Mouse (Mus musculus): ENCODE results near the gene Olfr1337. TPM values are rescaled to one million over a fixed set of nuclear protein-coding genes. Genes with fewer than 3 reads are reported as not detected.
"Not testable (repeated sequence)": the region's sequence is repeated elsewhere in the genome, so short reads cannot be mapped to it uniquely, and the experiment has no call there.

Olfr1337 gene
- total RNA-seq (2021), result not detected
- long read RNA-seq, experiment 1, result 0 reads
- long read RNA-seq, experiment 2, result 0 reads

DNA sequence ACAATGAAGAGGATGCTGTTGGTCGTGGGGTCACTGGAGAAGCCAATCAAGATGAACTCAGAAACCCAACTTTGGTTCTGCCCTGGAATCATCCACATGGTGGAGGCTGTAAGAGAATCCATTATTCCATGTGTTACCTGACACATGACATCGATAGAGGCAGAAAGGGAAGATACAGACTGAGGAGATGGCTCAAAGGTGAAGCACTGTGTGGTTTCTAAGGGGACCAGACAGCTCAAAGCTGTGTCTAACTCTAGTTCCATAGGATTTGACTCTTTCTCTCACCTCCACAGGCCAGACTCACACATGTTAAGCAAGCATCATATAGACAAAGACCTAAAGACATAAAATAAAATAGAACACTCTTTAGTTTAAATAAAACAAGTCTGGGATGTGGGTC, at the start of gene Olfr1337:
Gene Olfr1337, minus strand, starts transcription at position 101 of the 400 bp plus-strand sequence.
- no peak for DNase-seq (ENCODE audit: low spot score in 2 of 2)

DNA sequence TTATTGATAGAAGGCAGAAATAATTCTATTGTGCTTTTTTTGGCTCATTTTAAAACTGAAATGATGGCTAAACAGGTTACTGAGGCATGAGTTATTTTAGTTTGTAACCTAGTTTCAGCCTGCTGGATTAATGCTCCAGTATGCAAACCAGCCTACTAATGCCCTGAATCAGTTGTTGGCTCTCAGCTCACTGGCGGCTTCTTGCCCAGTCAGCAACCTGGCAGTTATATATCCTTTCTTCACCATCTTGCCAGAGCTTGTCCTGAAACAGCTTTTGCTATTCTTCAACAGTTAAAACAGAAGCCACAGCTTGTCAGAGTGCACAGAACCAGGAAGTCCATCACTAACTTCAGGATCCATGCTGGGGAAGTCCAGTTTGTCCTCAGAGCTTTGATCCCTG, 36.5 kb upstream of the Olfr1337 start:
- no peak for DNase-seq (ENCODE audit: low spot score in 2 of 2)

DNA sequence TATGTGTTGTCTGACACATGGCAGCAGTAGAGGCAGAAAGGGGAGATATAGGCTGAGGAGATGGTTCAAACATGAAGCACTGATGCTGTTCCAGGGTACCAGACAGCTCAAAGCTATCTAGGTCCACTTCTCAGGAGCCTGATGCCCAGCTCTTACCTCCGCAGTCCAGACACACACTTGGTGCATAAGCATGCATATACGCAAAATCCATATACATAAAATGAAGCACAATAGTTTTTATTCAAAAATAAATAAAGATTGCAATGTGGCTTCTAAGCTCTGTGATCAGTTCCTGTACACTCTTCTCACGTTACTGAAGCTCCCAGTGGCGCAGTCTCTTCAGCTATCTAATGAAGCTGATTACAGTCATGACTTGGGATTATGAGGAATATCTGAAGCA, 27.5 kb upstream of the Olfr1337 start, which contains the start of gene Olfr1335:
Gene Olfr1335, minus strand, starts transcription at position 101 of the 400 bp plus-strand sequence.
- DNase-seq (ENCODE audit: low spot score in 2 of 2), result no peak

DNA sequence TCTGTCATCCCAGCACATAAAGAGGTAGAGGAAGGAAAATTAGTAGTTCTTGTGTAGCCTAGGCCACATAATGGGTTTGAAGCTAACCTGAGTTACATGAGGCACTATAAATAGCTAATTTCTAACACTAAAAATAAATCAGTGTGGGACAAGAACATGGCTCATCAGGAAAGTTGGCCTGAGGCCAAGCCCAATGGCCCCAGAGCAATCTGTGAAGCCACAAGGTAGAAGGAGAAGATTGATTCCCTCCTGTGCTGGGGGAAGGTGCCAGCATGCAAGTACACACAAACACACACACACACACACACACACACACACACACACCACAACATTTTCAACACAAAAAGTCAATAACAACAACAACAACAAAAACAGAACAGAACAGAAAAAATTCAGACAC, 10.4 kb upstream of the Olfr1337 start:
- DNase-seq (ENCODE audit: low spot score in 2 of 2), result not testable (repeated sequence)

DNA sequence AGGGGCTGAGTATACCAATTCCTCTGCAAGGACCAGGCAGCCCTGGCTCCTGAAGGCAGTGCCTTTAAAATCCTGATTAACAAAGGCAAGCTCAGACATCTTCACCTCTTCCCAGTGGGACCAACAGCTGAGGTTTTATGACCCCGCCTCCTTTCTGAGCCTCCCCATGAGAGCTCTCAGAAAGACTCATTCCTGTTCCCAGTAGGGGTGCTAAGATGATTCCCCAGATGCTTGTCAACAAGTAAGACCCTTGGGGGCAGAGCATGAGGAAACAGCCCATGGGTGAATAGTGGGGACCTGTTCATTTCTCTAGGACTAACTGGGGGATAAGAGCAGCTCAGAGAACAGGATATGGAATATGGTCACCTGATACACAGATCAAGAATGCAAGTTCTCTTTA, 23.7 kb downstream of the Olfr1337 start, which contains the start of gene Olfr1338:
Gene Olfr1338, minus strand, starts transcription at position 101 of the 400 bp plus-strand sequence.
- DNase-seq (ENCODE audit: low spot score in 2 of 2), result no peak

DNA sequence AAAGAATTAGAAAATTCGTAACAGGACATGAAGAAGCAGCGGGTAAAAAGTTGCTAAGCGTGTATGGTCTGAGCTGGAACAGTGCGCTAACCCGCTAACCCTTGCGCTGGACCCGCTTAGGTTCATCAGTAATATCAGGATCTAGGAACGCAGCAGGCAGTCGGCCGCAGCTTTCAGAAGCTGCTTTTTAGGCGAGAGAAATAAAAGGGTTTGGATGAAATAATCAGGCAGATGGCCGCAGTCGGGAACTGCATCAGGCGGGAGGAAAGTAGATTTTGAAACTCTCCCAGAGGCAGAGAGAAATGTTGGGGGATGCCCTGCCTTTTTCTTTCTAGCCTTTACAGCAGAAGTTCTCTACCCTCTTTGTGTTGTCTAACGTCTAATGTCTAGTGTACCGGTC, 40.5 kb downstream of the Olfr1337 start:
- DNase-seq (ENCODE audit: low spot score in 2 of 2), result no peak

- no peak for DNase-seq (ENCODE audit: low spot score in 2 of 2)
These were observed 41.2 kb downstream of the Olfr1337 start for GRCm38 (mm10) chr4:118740988-118741698.

- no peak for DNase-seq (ENCODE audit: low spot score in 2 of 2)
These were observed 42.8 kb downstream of the Olfr1337 start for GRCm38 (mm10) chr4:118739574-118739973.

GRCm38 (mm10) chr4:118731875-118732274, 50.5 kb downstream of the Olfr1337 start, which contains the start of gene Olfr1339:
Gene Olfr1339, plus strand, starts transcription at chr4:118732175.
- no peak for DNase-seq (ENCODE audit: low spot score in 2 of 2)

Other genes starting within 250 kb of the Olfr1337 start
- 1 to 10 TPM; 5.0 to 5.3 TPM for gene Tmem125, start 238.5 kb downstream of the Olfr1337 start, total RNA-seq (2021)
- gene Cfap57, start 161.8 kb downstream of the Olfr1337 start, total RNA-seq (2021), result under 1 TPM; 0.79 to 0.98 TPM
- 10 to 100 TPM; 55.9 to 63.5 TPM for gene Ebna1bp2, start 161.8 kb downstream of the Olfr1337 start, total RNA-seq (2021)
- not detected for gene Olfr62, start 123.6 kb downstream of the Olfr1337 start, total RNA-seq (2021)
- not detected for gene Olfr1342, start 89.8 kb downstream of the Olfr1337 start, total RNA-seq (2021)
- not detected for gene Olfr1341, start 79.1 kb downstream of the Olfr1337 start, total RNA-seq (2021)
- not detected for gene Olfr1340, start 62.4 kb downstream of the Olfr1337 start, total RNA-seq (2021)
- not detected for gene Olfr1339, start 50.4 kb downstream of the Olfr1337 start, total RNA-seq (2021)
- not detected for gene Olfr1338, start 23.8 kb downstream of the Olfr1337 start, total RNA-seq (2021)
- not detected for gene Olfr1335, start 27.4 kb upstream of the Olfr1337 start, total RNA-seq (2021)
- gene Olfr1333, start 53.7 kb upstream of the Olfr1337 start, total RNA-seq (2021), result not detected
- not detected for gene Olfr1331, start 82.1 kb upstream of the Olfr1337 start, total RNA-seq (2021)
- not detected for gene Olfr1330, start 106.0 kb upstream of the Olfr1337 start, total RNA-seq (2021)
- not detected for gene Olfr1329, start 134.9 kb upstream of the Olfr1337 start, total RNA-seq (2021)
- not detected for gene Olfr1328, start 156.0 kb upstream of the Olfr1337 start, total RNA-seq (2021)
- not detected for gene Lao1, start 179.0 kb upstream of the Olfr1337 start, total RNA-seq (2021)

All from left cerebral cortex, adult 18-20 months (tissue).